Mouse (Mus musculus): ENCODE results near the gene Espn. TPM values are rescaled to one million over a fixed set of nuclear protein-coding genes. Genes with fewer than 3 reads are reported as not detected.

The Espn gene
- polyA plus RNA-seq, 1 experiment = 0.56 TPM

- TF ChIP-seq POLR2A (IDR thresholded peaks at IDR 0.05; ENCODE audit: low read depth, low read length) (no peak), CTCF (IDR thresholded peaks at IDR 0.05; ENCODE audit: borderline replicate concordance, insufficient read depth, low read length) (no peak)
- H3K4me1 ChIP-seq (ENCODE audit: control insufficient read depth, insufficient read depth, low read length) = no peaks in the 10 kb centered on the region
- no peak overlapping the region for H3K27ac ChIP-seq (ENCODE audit: insufficient read depth, low read length)
- no peak overlapping the region for H3K4me3 ChIP-seq (ENCODE audit: insufficient read depth, low read length)
These were observed 81.4 kb downstream of the Espn start for GRCm38 (mm10) chr4:152070494-152071396.

Other genes with a start within 250 kb of the Espn start
- gene Dnajc11, start 218.7 kb downstream of the Espn start, polyA plus RNA-seq (2011; ENCODE audit: insufficient read length, low read depth, missing spikeins) = 45.2 and 47.8 TPM in 2 replicates
- 7.4 and 10.8 TPM in 2 replicates for gene Thap3, start 163.4 kb downstream of the Espn start, polyA plus RNA-seq (2011; ENCODE audit: insufficient read length, low read depth, missing spikeins)
- gene Phf13, start 156.1 kb downstream of the Espn start, polyA plus RNA-seq (2011; ENCODE audit: insufficient read length, low read depth, missing spikeins) = 21.0 and 23.2 TPM in 2 replicates
- gene Klhl21, start 143.6 kb downstream of the Espn start, polyA plus RNA-seq (2011; ENCODE audit: insufficient read length, low read depth, missing spikeins) = 10.7 and 13.0 TPM in 2 replicates
- 5.7 and 7.5 TPM in 2 replicates for gene Zbtb48, start 124.7 kb downstream of the Espn start, polyA plus RNA-seq (2011; ENCODE audit: insufficient read length, low read depth, missing spikeins)
- not detected in 2 replicates for gene Tas1r1, start 113.8 kb downstream of the Espn start, polyA plus RNA-seq (2011; ENCODE audit: insufficient read length, low read depth, missing spikeins)
- 29.2 and 32.2 TPM in 2 replicates for gene Nol9, start 113.0 kb downstream of the Espn start, polyA plus RNA-seq (2011; ENCODE audit: insufficient read length, low read depth, missing spikeins)
- 5.1 and 8.8 TPM in 2 replicates for gene Plekhg5, start 79.9 kb downstream of the Espn start, polyA plus RNA-seq (2011; ENCODE audit: insufficient read length, low read depth, missing spikeins)
- gene Tnfrsf25, start 36.4 kb downstream of the Espn start, polyA plus RNA-seq (2011; ENCODE audit: insufficient read length, low read depth, missing spikeins) = 1.9 TPM in 1 of 2 replicates, not detected in the other
- not detected in 2 replicates for gene Hes2, start 6.5 kb upstream of the Espn start, polyA plus RNA-seq (2011; ENCODE audit: insufficient read length, low read depth, missing spikeins)
- 79.9 and 108 TPM in 2 replicates for gene Acot7, start 25.8 kb upstream of the Espn start, polyA plus RNA-seq (2011; ENCODE audit: insufficient read length, low read depth, missing spikeins)
- gene Gpr153, start 121.9 kb upstream of the Espn start, polyA plus RNA-seq (2011; ENCODE audit: insufficient read length, low read depth, missing spikeins) = 58.7 and 79.1 TPM in 2 replicates
- not detected in 2 replicates for gene Hes3, start 139.3 kb upstream of the Espn start, polyA plus RNA-seq (2011; ENCODE audit: insufficient read length, low read depth, missing spikeins)
- 34.2 and 42.7 TPM in 2 replicates for gene Icmt, start 144.9 kb upstream of the Espn start, polyA plus RNA-seq (2011; ENCODE audit: insufficient read length, low read depth, missing spikeins)
- 0.81 and 1.5 TPM in 2 replicates for gene Rnf207, start 166.6 kb upstream of the Espn start, polyA plus RNA-seq (2011; ENCODE audit: insufficient read length, low read depth, missing spikeins)
- 1,143 and 1,246 TPM in 2 replicates for gene Rpl22, start 173.4 kb upstream of the Espn start, polyA plus RNA-seq (2011; ENCODE audit: insufficient read length, low read depth, missing spikeins)
- 0.56 and 0.78 TPM in 2 replicates for gene Chd5, start 186.3 kb upstream of the Espn start, polyA plus RNA-seq (2011; ENCODE audit: insufficient read length, low read depth, missing spikeins)

All from embryonic fibroblast, embryonic 13.5 days (primary cell).